Mouse (Mus musculus): ENCODE results near the gene Zfp956.
A peak's percentile ranks its signal among the peaks of the same experiment; 100 is the strongest.

Gene Zfp956

GRCm38 (mm10) chr6:47953191-47953726 is at the start of gene Zfp956:
Gene Zfp956 (plus strand): TSS chr6:47953390.
- peak; percentile 92 to 94 for DNase-seq (ENCODE audit: low spot score in 2 of 2)

DNA sequence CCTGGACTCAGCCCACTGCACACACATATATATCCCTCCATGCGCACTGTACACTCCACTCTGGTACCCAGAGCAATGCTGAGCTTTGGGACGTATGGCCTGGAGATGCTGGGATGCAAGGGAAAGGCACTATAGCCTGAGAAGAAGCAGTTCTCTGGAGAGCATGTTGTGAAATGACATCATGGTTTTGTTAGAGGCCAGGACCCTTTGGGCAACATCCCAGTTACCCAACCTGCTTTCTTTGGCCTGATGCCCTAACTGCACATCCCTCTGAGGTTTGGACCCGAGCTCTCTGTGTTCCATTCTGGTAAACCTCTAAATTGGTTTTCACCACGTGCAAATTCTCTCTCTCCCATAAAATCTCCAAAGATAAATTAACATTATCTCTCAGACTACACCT is 49.6 kb upstream of the Zfp956 start:
- no peak for DNase-seq (ENCODE audit: low spot score in 2 of 2)

DNA sequence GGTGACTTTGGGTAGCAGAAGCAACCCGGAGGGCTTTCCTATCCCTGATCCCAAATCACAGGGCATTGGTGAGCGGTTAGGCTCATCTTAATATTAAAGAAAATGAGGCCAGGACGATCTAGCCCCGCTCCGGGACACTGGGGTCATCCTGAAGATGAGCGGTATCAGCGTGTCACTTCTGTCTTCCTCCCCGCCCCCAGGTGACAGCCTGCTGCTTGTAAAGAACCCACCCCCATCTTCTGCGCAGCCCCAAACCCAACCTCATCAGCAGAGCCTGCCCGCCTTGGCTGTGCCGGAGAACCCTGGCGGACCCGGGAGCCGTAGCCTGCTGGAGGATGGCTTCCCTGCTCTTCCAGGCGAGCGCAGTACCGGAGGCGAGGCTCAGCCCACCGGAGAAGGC is 48.8 kb upstream of the Zfp956 start:
- DNase-seq (ENCODE audit: low spot score in 2 of 2) = no peak

- DNase-seq (ENCODE audit: low spot score in 2 of 2) = no peak
Observed at GRCm38 (mm10) chr6:47904917-47905695, 48.1 kb upstream of the Zfp956 start.

DNA sequence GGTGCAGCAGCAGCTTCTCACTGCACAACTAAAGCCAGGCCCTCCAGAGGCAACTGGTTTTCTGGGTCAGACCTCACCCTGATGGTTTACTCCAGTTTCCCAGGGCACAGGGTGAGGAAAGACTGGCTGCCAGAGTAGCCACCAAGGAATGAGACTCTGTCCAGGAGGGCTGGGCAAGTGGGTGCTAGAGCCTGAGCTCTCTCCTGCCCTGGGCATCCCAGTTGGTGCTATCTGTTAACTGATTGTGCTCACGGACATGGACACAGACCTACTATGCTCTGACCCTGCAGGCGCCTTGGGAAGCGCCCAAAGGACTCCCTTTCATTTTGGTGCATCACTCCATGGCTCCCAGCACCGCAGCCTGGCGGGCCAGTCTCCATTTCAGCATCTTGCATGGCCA is 46.9 kb upstream of the Zfp956 start:
- DNase-seq (ENCODE audit: low spot score in 2 of 2) = no peak

- no peak for DNase-seq (ENCODE audit: low spot score in 2 of 2)
Observed at GRCm38 (mm10) chr6:47909007-47909406, 44.2 kb upstream of the Zfp956 start.

GRCm38 (mm10) chr6:47911650-47912049 is 41.5 kb upstream of the Zfp956 start:
- DNase-seq (ENCODE audit: low spot score in 2 of 2) = no peak

GRCm38 (mm10) chr6:47912991-47913390 is 40.2 kb upstream of the Zfp956 start:
- DNase-seq (ENCODE audit: low spot score in 2 of 2) = no peak

DNA sequence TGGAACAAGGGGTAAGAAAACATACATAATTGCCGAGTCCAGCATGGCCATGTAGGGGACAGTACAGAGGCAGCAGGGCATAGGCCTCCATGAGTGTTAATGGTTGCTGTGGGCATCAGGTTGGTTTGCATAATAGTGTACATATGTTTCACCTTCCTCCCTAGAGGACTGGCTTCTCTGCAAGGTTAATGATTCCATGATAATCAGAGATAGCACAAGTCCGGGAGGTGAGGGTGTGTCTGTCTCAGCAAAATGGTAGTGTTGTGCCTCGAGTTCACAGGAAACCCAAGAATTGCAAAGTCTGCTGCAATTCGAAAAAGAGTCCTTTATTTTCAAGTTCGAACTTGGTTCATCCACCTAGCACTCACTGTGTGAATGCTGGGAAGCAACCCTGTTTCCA is 36.1 kb upstream of the Zfp956 start:
- no peak for DNase-seq (ENCODE audit: low spot score in 2 of 2)

DNA sequence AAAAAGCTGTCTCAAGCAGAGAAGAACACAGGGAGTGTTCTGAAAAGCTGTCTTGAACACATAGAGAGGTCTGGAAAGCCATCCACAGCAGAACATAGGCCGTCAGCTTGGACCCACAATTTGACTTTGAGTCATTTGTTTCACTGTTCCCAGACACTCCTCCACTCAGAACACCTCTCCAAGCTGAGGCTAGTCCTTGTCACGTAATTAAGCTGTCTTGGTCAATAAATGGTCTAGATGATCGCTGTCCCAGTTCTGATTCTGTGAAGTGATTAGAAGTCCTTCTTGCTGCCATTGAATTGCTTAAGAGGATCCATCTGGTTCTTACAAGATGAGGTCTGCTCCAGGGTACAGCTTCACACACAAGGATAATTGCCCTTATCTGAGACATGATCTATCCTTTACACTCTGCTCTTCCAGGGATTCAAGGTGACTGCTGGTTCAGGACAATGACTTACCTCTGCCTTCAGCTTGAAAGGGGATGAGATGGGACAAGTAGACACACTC is 34.4 kb upstream of the Zfp956 start:
- DNase-seq (ENCODE audit: low spot score in 2 of 2) = no peak

DNA sequence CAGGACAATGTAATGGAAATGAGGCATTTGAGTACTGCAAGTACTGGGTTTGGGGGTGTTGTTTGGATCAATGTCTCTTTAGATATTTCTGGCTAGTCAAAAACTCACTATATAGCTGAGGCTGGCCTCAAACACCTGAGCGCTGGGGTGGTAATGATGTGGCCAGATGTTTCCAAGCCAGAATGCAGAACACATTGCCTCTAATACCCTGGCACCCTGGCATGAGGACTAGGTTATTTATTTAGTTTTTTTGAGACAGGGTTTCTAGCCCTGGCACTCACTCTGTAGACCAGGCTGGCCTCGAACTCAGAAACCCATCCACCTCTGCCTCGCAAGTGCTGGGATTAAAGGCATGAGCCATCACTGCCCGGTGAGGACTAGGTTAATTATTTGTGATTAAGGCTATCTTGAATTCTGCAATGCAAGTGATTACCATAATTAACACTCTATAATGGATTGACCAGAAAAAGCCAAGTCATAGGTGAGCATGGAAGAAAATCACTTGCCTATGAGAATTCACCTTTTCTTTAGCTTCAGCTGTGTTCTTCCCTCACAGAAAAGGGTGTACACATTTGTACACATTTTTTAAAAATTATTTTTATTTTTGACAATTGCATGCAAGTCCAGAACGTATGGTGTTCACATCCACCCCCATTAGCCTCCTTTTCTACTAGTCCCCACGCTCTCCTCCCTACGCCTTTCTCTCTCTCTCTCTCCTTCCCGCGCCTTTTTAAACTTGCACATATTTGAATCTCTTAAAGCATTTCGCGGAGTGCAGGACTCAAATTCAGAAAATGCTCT is 33.3 kb upstream of the Zfp956 start:
- DNase-seq (ENCODE audit: low spot score in 2 of 2) = no peak

GRCm38 (mm10) chr6:47920447-47921340 is 32.5 kb upstream of the Zfp956 start, which contains the start of gene Zfp212:
Gene Zfp212 (plus strand): TSS chr6:47920476.
- peak; percentile 78 to 79 for DNase-seq (ENCODE audit: low spot score in 2 of 2)

- DNase-seq (ENCODE audit: low spot score in 2 of 2) = no peak
Observed at GRCm38 (mm10) chr6:47942461-47942860, 10.7 kb upstream of the Zfp956 start.

DNA sequence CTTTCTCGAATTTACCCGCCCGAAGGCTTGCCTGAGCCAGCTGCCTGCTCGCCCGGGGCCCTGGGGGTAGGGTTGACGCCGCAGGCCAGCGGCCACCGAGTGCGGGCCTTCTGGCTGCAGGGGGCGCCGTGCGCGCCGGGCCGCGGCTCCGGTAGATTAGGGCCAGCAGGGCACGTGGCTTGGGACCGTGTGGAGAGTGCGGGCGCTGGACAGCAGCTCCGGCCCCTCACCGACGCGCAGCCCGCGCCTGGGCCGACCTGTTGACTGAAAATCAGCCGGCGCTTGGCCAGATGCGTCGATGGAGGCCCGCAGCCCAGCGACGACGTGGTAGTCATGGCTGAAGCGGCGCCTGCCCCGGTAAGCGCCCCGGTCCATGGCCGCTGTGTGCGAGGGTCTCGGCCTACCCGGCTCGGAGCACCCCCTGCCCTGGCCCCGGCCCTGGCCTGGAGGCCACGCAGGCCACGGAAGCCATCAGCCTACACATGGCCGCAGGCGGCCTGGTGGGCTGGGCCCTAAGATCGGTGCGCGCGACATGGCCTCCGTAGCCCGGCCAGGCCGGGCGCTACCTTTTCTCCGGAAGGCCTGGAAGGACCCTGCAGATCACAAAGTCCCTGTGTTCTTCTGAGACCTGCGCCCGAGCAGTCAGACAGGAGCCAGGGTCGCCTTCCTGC is 10.0 kb upstream of the Zfp956 start:
- DNase-seq (ENCODE audit: low spot score in 2 of 2) = peak; percentile 42 to 55

DNA sequence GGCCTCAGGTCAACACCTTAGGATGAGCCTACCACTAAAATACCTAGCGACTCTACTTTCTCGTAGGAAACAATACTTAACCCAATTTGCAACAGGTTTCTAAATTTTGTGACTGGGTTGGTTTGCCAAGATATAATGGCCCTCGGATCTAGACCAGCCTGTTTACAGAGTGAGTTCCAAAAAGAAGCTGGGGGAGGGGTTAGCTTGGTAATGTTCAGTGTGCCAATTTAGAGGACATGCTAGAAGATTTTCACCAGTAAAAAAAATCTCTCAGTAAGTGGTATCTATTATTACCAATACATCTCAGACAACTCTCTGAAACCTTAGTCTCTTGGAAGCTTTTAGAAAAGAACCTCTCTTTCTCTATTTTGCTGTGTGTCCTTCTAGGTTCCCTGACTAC is 9.5 kb upstream of the Zfp956 start:
- no peak for DNase-seq (ENCODE audit: low spot score in 2 of 2)

DNA sequence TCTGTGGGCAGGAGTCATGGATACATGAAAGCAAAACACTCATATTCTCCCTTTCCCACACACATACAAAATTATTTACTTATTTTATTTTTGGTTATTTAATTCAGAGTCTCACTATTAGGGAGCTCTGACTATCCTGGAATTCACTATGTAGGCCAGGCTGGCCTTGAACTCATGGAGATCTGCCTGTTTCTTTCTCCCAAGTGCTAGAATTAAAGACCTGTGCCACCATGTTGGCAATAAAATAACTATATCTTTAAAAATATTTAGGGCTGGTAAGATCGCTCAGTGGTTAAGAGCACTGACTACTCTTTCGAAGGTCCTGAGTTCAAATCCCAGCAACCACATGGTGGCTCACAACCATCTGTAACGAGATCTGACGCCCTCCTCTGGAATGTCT is 5.8 kb upstream of the Zfp956 start:
- no peak for DNase-seq (ENCODE audit: low spot score in 2 of 2)

DNA sequence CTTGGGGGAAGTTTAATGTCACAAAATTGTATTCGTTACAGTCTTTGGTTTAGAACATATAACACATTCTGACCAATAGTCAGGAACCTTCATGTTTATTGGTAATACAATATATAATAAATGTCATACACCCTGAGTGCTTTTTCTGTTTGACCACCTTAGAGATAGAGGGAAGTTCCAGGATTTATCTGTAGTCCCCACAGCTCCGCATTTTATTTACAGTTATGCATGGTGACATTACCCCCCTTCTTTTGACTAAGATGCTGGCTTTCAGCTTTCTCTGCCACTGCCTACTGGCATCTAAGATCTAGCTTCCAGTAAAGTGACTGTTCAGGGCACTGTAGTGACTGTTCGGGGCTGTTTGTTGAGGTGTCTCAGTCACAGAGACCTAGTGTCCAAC is 1.2 kb downstream of the Zfp956 start:
- DNase-seq (ENCODE audit: low spot score in 2 of 2) = no peak

DNA sequence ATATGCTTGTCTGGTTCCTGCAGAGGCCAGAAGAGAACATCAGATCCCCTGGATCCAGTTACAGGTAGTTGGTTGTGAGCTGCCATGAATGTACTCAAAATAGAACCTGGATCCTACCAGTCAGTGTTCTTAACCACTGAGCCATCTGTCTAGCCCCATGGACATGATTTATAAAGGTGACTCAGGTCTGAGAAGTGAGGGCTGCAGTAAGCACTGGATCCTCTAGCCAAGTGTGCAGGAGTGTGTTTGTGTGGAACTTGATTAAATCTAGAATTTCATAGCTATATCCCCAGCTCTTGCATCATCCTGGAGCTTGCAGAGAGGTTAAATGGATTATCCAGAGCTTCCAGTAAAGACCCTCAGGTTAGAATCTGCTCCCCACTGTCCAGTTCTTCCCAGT is 4.6 kb downstream of the Zfp956 start:
- no peak for DNase-seq (ENCODE audit: low spot score in 2 of 2)

DNA sequence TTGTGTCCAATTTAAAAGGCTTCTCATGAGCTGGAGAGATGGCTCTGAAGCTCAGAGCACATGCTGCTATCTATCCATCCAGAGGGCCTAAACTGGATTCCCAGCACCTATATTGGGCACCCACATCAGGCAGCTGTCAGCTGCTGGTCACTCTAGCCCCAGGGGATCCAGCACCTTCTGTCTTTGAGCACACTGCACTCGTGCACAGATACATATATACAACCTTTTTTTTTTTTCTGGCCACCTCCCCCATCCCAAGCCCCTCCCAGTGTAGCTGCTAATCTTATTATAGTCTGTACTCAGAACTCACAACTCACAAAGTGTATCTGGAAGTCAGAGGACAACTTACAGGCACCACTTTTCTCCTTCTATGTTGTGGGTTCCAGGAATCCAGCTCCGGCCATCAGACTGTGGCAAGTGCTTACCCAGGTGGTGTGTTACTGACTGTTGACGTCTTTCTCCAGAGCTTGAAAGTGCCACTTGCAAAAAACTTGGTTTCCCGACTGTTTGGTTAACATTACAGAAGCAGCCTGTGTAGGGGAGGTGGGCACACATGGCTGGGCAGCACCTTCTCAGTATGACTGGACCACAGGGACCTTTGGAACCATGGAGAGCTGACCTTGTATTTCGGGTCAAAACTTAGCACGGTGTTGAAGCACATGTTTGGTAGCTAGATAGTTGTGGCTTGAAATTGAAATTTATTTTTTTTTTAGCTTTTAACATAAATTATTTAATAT is 7.7 kb downstream of the Zfp956 start:
- DNase-seq (ENCODE audit: low spot score in 2 of 2) = no peak

- no peak for DNase-seq (ENCODE audit: low spot score in 2 of 2)
Observed at GRCm38 (mm10) chr6:47963051-47963450, 9.9 kb downstream of the Zfp956 start.

Data from urinary bladder, adult 18-20 months (tissue).